Mouse (Mus musculus): ENCODE results near the gene Aldh1a3.

Gene Aldh1a3

GRCm38 (mm10) chr7:66369934-66370445, 57.3 kb downstream of the Aldh1a3 start:
- DNase-seq (ENCODE audit: low read depth, low spot score), result no peak

DNA sequence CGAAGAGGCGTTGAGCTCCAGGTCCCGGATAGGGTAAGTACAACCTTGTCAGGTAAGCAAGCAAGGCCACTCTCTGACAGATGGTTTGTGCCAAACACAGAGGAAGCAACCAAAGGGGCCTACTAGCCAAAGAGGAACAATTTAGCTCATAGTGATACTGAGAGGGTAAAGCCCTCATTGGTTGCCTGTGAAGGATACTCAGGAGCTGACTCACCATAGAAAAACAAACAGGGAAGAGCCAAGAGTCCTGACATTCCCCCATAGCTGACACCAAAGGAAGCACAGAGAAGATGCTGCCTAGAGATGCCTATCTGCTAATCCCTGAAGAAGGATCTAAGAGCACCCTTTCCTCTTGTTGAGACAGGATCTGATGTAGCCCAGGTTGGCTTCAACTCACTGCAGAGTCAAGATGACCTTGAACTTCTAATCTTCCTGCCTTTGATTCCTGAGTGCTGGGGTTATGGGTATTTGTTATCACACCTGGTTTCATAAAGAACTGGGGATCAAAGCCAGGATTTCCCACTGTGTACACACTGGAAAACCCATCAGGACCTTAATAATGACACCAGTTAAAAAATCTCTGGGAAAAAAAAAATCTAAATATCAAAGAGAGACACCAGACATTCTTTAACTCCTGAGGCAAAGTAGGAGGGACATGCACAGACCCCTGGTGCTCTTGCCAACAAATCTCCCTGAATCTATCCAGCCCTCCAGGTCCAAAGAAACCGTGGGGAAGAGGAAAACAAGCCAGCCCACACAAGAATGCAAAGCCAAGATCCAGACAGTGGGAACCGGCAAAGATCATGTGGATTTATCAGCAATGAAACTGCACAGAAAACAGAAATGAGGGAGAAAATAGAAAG, 58.0 kb downstream of the Aldh1a3 start:
- DNase-seq (ENCODE audit: low read depth, low spot score), result no peak

DNA sequence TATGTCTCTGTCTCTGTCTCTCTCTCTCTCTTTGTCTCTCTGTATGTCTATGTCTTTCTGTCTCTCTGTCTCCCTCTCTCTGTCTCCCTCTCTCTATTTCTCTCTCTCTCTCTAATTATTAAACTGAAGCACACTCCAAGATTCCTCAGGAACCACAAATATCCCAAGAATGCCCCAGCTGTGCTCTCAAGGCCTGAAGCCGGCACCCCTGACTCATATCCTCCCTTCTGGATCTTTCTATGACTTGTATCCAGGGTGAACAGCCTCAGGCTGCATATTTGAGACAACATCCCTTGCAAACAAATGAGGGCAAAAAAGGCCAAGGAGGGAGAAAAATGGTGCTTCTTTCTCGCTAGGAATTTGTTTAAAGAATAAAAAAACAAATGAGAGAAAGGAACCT, 61.4 kb downstream of the Aldh1a3 start, which contains the start of gene Gm10974:
TSS of gene Gm10974 (plus strand) at position 2 of the 400 bp plus-strand sequence.
- DNase-seq (ENCODE audit: low read depth, low spot score), result no peak

DNA sequence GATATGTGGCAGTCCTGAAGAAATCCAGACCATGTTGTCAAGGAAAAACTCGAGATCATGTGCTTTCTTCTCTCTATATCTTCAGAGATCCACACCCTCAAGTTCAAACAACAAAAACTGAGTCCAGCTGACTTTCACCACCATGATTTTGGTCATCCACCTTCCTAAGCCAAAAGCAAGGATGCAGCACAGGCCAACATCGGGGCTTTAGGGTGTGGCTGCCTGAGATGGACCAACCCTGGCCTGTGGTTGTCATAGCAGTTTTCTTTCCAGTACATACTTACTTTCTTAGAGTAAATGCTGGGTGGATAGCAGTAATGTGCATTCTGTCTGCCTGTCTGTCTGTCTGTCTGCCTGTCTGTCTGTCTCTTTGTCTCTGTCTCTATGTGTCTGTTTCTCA, 61.9 kb downstream of the Aldh1a3 start:
- no peak for DNase-seq (ENCODE audit: low read depth, low spot score)

DNA sequence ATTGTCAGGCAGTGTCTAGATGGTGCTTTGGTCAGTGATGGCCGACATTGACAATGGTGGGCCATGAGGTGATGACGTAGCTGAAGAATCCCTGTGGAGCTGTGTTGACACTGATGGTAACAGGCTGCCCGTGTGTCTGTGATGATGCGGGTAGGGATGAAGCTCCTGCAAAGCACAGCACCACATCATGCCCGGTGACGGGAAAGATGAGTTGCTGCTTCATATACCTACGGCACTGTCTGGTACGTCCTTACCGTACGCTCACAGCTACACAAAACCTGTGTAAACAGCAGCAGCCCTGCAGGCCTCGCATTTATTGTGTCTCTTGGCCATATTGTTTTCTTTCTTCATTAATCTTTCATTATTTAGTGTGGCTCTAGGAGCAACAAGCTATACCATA, 62.8 kb downstream of the Aldh1a3 start:
- DNase-seq (ENCODE audit: low read depth, low spot score), result no peak

DNA sequence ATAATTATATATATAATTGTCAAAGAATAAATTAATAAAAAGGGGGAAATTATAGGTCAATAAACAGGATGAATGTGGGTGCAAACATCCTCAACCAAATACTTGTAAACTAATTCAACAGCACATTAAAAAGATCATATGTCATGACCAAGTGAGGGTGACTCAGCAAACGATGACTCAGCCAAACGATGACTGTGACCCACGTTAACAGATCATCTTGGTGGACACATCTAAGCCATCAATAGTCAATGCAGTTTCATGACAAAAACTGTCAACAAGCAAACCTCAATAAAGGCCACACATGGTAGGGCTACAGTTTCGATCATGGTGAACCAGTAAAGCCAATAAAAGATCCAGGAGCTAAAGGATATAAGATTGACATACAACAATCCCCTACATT, 68.3 kb downstream of the Aldh1a3 start:
- DNase-seq (ENCODE audit: low read depth, low spot score), result no peak

GRCm38 (mm10) chr7:66358461-66358860, 68.9 kb downstream of the Aldh1a3 start:
- no peak for DNase-seq (ENCODE audit: low read depth, low spot score)

- DNase-seq (ENCODE audit: low read depth, low spot score), result no peak
These were observed 71.4 kb downstream of the Aldh1a3 start for GRCm38 (mm10) chr7:66355791-66356522.

DNA sequence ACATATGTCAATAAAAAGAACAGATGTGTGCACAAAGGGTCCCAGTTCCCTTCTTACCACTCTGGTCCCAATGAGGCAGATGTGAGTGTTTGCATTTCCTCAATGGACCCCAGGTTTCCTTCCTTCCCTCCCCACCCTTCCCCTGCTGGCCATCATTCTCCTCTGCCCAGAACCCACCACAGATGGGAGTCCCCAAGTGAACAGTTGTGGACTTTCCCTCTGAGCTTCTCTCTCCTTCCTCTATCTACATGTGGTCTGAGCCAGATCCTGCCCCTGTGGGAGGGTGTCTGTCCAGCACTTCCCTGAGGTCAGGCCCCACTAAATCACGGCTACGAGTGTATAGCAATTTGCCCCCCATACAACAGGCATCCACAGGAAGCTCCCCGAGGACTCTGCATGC, 72.4 kb downstream of the Aldh1a3 start:
- no peak for DNase-seq (ENCODE audit: low read depth, low spot score)

DNA sequence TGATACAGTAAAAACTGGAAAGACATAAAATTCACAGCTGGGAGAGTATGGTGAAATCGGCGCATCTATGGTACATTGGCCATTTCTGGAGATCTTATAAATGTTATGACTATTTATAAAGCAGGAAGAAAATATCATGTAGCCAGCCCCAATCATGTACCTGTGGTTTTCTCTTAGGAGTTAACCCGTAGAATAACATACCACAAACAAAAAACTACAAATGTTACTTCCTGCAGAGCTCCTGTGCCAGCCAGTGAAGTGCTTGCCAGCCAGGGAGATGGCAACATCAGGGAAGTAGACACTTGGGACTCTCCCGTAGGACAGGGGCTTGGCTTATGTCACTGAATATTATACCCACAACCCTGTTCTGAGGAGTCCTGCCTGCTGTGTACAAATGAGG, 76.2 kb downstream of the Aldh1a3 start:
- no peak for DNase-seq (ENCODE audit: low read depth, low spot score)

DNA sequence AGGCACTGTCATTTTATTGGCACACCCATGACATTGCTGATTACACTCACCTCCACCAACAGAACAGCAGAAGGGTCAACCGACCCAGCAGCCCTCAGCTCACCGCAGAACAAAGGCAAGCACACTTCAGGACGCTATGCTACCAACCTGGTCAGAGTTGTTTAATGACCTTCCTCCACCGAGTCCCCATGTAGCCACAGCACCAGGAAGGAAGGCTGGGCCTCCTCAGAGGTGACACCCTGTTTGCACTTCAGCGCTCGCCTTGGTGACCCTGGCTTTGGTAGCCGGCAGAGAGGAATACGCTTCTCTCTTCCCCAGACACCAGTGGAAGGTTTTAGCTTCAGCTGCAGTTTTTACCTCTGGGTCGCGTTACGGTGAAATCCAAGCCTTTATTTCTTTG, 77.6 kb downstream of the Aldh1a3 start:
- no peak for DNase-seq (ENCODE audit: low read depth, low spot score)

DNA sequence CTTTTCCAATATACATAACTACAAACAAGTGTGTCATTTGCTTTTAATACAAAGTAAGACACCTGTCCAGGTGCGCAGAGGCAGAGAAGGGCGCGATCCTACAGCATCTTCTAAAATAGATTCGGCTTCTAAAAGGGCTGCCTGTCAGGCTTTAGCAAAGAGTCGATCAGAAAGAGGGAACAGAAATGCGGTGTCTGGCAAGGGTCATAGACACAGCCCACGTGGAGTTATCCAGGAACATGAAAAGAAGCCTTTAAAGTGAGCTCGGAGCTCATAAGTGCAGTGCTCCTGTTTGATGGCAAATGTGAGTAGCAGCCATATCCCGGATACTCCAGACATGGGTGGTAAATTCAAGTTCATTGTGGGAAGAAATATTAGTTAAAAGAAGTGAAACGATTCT, 78.7 kb downstream of the Aldh1a3 start:
- no peak for DNase-seq (ENCODE audit: low read depth, low spot score)

DNA sequence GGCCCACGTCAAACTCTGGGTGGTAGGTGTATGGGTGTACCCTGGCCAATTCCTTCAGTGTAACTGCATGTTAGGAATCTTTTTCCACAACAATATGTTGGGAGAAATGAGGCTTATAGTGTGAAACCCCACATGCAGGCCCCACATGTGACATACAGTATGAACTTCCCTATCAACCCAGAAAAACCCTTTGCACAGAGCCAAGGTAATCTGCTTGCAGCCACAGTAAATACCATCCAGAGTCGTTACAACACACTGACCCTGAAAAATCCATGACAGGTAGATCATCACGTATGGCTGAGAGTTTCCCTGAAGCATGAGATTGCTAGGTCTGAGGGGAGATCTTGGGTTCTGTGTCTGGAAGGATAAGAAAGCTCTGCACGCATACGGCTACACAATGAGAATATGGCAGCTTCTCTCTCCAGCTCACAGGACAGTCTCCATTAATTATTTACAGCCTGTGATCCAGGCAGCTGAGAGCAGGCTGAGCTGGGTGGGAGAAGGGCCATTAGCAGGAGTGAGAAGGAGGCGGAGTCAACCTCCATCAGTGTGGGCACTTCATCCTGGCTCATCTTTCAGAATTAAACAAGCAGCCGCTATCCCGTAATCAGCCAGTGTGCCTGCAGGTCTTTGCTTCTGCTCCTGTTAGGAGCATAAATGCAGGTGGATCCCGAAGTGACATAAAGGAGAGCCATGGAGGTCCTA, 80.2 kb downstream of the Aldh1a3 start:
- no peak for DNase-seq (ENCODE audit: low read depth, low spot score)

DNA sequence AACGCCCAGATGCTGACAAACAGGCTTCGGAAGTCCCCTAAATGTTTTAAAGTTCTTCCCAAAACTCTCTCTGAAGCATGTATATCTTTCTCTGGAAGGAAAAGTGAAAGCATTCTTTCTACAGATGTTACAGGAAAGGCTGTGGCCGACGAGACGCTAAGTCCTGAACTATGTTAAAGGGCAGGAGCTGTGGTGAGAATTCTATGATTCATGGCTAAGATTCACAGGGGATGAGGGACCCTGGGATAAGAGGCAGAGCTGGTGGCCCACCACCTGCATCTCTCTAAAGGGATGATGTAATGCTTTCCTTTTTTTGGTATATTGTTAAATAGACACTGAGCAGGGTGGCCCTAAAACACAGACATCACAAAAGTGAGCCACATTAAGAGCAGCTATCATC, 84.0 kb downstream of the Aldh1a3 start:
- DNase-seq (ENCODE audit: low read depth, low spot score), result no peak

GRCm38 (mm10) chr7:66342831-66343230, 84.5 kb downstream of the Aldh1a3 start:
- no peak for DNase-seq (ENCODE audit: low read depth, low spot score)

GRCm38 (mm10) chr7:66342323-66342722, 85.0 kb downstream of the Aldh1a3 start:
- no peak for DNase-seq (ENCODE audit: low read depth, low spot score)

Measured in retina, postnatal 7 days (tissue).